Mouse (Mus musculus) stomach, embryonic 16.5 days (tissue): Measurements from ENCODE around the gene Rbm20. TPM values are rescaled to one million over a fixed set of nuclear protein-coding genes. Genes with fewer than 3 reads are reported as not detected.

Experiments used
- ATAC-seq: fragments of 200-750 bp; cut with Nextera tagmentation; 2 replicates; pipeline ENCODE4 v1.8.0; 2017; ENCODE audit warnings: moderate number of reproducible peaks, moderate TSS enrichment; ENCODE audit not compliant: insufficient read depth, low FRiP score
- H3K27ac ChIP-seq: fragments of 300-500 bp; sonication (generic); 2 replicates; pipeline ENCODE4 v1.5.1; 2014; ENCODE audit warnings: low read length
- H3K27me3 ChIP-seq: fragments of 300-500 bp; sonication (generic); 2 replicates; pipeline ENCODE4 v1.6.1; 2014; ENCODE audit warnings: low read length, control low read depth, mixed read lengths; ENCODE audit not compliant: control insufficient read depth, insufficient read depth
- H3K36me3 ChIP-seq: fragments of 300-500 bp; sonication (generic); 2 replicates; pipeline ENCODE4 v1.6.1; 2014; ENCODE audit warnings: low read length; ENCODE audit not compliant: control insufficient read depth, insufficient read depth
- H3K4me1 ChIP-seq: fragments of 300-500 bp; sonication (generic); 2 replicates; pipeline ENCODE4 v1.6.1; 2014; ENCODE audit warnings: low read length, control low read depth, mixed read lengths; ENCODE audit not compliant: control insufficient read depth, insufficient read depth
- H3K4me2 ChIP-seq: fragments of 300-500 bp; sonication (generic); 2 replicates; pipeline ENCODE4 v1.6.1; 2014; ENCODE audit warnings: low read depth, low read length, mixed read lengths
- H3K4me3 ChIP-seq: fragments of 300-500 bp; sonication (generic); replicated peaks from 2 replicates; pipeline ENCODE4 v1.5.1; 2014; ENCODE audit warnings: mild to moderate bottlenecking, low read length
- H3K9ac ChIP-seq: fragments of 300-500 bp; sonication (generic); 2 replicates; pipeline ENCODE4 v1.6.1; 2014; ENCODE audit warnings: low read length
- H3K9me3 ChIP-seq: fragments of 300-500 bp; sonication (generic); replicated peaks from 2 replicates; pipeline ENCODE4 v1.6.1; 2016; ENCODE audit warnings: low read length, control low read depth; ENCODE audit not compliant: control insufficient read depth
- WGBS: fragments of 180-500 bp; shearing (Covaris S2); extraction: QIAGEN DNeasy Blood & Tissue Kit; methylation state at CpG from one replicate; pipeline ENCODE4 v1.1.7; 2014; 5-methylcytosine and 5-hydroxymethylcytosine counted together
- polyA plus RNA-seq: library from polyadenylated mRNA; unstranded; fragments of >200 nt; fragmentation: Nextera tagmentation; extraction: Ambion mirVana; gene quantifications from 2 replicates; pipeline ENCODE4 v1.2.1, GENCODE M21; 2015

Gene Rbm20
- polyA plus RNA-seq, 1 experiment from 2014 or later: 1.4 TPM

DNA sequence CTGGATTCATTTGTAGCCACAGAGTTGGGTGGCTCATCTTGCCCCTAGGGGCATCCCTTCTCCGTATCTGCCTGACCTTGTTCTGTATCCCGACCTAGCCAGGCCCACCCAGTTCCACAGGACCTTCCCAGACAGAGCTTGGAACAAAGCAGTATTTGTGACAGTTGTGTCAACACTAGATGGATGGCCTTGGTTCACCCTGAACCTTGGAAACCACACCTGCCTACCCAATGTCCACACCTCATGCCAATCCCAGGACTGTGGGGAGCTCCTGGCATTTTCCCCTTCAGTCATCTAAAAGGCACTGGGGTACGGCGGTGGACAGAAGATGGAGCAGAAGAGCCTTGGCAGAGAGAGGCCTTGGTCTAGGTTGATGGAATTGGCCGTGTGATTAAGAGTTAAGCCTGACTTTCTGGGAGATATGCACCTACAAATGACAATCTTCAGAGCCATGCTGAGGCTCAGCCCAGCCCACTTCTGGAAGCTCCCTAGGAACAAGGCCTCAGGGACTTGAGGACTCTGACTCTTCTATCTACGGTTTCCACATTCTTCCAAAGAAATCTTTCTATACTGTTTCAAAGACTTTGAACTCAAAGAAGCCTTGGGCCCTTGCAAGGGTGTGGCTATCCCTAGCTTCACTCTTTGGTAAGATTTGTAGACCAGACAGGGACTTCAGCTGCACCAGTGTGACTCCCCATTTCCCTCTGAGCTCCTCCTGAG, 196.0 kb downstream of the Rbm20 start:
- no peak overlapping the region for H3K27ac ChIP-seq
- H3K4me1 ChIP-seq: no peaks in the 10 kb centered on the region; the same call in 1 of the 2 replicates
- WGBS: 80% methylated on average over 6 of the region's 6 CpGs
- no peak overlapping the region for H3K9ac ChIP-seq
- no peaks in the 10 kb centered on the region for H3K36me3 ChIP-seq
- no peaks in the 10 kb centered on the region for H3K9me3 ChIP-seq
- no peak overlapping the region for H3K4me3 ChIP-seq
- ATAC-seq: no peak
- H3K4me2 ChIP-seq: no peak overlapping the region
- H3K27me3 ChIP-seq: no peaks in the 10 kb centered on the region

DNA sequence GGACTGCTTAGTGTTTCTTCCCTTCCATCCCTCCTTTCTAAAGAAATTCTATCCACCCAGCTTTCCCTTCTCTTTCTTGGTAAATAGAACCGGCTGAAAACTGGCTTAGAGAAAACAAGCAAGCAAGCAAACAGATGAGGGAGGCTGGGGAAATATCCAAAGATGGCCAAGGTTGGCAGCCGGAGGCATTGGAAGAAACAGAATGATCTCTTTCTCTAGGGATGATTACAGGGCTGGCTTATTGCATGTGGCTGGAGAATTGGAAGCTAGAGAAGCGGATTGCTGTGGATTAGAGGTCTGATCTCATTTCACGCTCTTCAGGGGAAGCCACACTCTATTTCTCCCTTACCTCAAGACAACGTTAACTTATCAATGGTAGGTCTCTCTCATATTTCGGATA, 198.1 kb downstream of the Rbm20 start:
- Histone ChIP-seq H3K4me2 (no peak overlapping the region), H3K9ac (no peak overlapping the region), H3K27me3 (no peaks in the 10 kb centered on the region), H3K4me3 (no peak overlapping the region), H3K4me1 (no peaks in the 10 kb centered on the region; the same call in 1 of the 2 replicates), H3K9me3 (no peaks in the 10 kb centered on the region), H3K27ac (no peak overlapping the region), H3K36me3 (no peaks in the 10 kb centered on the region)
- ATAC-seq: no peak
- 79% methylated on average over 6 of the region's 6 CpGs for WGBS

DNA sequence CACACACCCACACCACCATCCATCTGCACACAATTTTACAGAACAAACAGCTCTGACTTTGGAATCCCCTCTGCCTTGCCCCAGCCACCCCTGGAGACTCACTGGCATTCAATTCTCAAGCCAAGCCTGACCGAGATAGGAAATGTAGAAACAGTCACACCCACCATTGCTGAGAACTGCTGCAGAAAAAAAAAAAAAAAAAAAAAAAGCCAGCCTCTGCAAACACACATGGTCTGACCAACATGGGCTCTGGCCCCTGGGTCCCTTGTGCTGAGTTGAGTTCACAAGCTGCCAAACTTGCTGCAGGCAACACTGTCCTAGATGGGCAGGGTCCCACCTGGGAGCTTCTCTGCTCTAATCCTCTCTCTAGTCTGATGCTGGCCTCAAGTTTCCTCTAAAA, 200.7 kb downstream of the Rbm20 start:
- no peaks in the 10 kb centered on the region for H3K4me1 ChIP-seq
- no peaks in the 10 kb centered on the region for H3K27me3 ChIP-seq
- no peak for ATAC-seq
- H3K4me3 ChIP-seq: no peak overlapping the region
- no peaks in the 10 kb centered on the region for H3K36me3 ChIP-seq
- 56% methylated on average over 1 of the region's 1 CpGs for WGBS
- H3K9ac ChIP-seq: no peak overlapping the region
- no peak overlapping the region for H3K4me2 ChIP-seq
- H3K27ac ChIP-seq: no peak overlapping the region
- H3K9me3 ChIP-seq: no peaks in the 10 kb centered on the region

DNA sequence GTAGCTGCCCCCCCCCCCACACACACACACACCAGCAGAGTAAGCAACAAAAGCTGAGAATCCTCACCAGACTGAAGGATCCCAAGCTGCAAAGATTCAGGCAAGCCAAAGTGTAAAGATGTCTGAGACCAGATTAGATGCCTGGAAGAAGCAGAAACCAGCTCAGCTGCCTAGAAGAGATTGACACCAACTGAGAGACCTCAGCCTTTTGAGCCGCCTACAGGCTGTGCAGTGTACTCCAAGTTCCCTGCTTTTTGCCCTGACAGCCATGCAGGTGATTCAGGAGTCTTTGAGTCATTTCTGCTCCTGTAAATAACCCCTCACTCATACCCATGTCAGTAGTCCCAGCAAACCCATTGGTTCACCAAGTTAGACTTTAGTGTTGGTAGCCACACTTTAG, 203.4 kb downstream of the Rbm20 start:
- Histone ChIP-seq H3K27ac (no peak overlapping the region), H3K4me3 (no peak overlapping the region), H3K36me3 (no peaks in the 10 kb centered on the region), H3K9ac (no peak overlapping the region), H3K4me2 (no peak overlapping the region), H3K4me1 (no peaks in the 10 kb centered on the region), H3K9me3 (no peaks in the 10 kb centered on the region), H3K27me3 (no peaks in the 10 kb centered on the region)
- WGBS: 76% methylated on average over 1 of the region's 1 CpGs
- no peak for ATAC-seq

DNA sequence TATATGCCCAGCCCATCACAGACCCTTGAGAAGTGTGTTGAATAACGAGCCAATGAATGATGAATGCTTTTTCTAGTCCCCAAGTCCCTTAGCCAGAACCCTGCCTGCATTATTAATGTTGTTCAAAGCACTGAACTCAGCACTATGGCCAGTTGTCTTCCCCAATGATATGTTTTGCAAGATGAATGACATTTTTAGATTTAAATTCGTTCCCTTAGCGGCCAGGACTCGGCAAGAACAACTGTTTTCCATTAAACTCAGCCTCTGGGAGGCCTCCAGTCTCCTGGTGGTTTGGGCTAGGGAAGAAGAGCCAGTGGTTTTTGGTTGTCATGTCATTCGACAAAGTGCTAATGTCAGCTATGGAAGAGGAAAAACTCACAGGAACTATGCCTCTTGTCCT, 204.7 kb downstream of the Rbm20 start:
- Histone ChIP-seq H3K27me3 (no peaks in the 10 kb centered on the region), H3K4me3 (no peak overlapping the region), H3K9me3 (no peaks in the 10 kb centered on the region), H3K36me3 (no peaks in the 10 kb centered on the region), H3K4me2 (no peak overlapping the region), H3K4me1 (no peaks in the 10 kb centered on the region), H3K27ac (no peak overlapping the region), H3K9ac (no peak overlapping the region)
- ATAC-seq: no peak
- WGBS: 61% methylated on average over 5 of the region's 5 CpGs

DNA sequence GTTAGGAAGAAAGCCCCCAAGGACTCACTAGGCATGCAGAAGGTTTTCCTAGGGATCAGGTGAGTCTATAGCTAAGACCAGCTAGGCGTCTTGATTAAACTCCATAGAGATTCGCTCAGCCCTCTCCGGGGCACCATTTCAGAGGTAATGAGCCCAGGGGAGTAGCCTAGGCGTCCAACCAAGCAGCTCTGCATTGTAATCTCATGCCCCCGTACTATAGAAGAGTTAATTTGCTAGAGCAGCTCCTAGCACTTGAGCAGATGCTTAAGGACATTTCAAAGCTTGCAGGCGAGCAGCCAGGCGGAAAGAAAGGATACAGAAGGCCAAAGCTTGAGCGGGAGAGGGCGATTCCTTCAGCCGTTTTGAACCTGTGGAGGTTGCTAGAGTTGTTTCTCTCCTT, 208.3 kb downstream of the Rbm20 start:
- H3K4me2 ChIP-seq: no peak overlapping the region
- H3K9me3 ChIP-seq: no peaks in the 10 kb centered on the region
- 78% methylated on average over 10 of the region's 10 CpGs for WGBS
- H3K27ac ChIP-seq: no peak overlapping the region
- ATAC-seq: no peak
- no peaks in the 10 kb centered on the region for H3K36me3 ChIP-seq
- H3K4me3 ChIP-seq: no peak overlapping the region
- H3K27me3 ChIP-seq: no peaks in the 10 kb centered on the region
- no peaks in the 10 kb centered on the region for H3K4me1 ChIP-seq
- no peak overlapping the region for H3K9ac ChIP-seq

DNA sequence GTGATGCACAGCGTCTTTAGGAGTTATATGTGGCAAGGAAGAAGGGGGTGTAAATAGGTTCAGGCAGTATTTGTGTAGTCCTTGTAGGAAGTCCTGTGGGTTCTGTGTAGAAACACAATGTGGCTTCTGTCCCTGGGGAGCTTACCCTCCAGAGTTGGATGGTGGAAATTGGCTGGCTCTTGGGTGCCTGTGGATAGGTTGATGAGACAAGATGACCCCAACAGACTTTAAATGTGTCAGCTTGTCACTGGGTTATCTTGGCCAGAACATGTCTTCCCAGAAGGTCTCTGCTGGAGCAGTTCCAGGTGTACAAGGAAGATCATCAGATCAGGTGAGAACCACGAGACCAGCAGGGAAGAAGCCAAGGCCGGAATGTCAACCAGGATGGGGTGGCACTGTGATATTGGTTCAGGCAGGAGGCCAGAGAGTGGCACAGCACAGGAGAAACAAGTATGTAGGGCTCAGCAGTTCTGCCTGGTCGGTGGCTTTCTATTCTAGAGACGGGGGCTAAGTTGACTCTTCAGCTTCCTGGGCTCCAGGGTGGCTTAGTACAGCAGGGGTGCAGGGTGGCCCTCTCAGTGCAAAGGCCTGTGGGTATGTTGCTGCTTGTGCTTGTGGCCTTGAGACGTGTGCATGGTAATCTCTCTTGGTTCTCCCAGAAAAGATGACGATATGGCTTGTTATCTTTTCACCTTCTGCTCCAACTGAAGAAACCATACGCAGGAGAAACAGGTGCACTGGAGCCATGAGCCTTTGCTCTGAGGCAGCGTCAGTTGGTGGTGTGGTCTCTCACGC, 209.7 kb downstream of the Rbm20 start:
- Histone ChIP-seq H3K36me3 (no peaks in the 10 kb centered on the region), H3K4me3 (no peak overlapping the region), H3K27me3 (no peaks in the 10 kb centered on the region), H3K4me1 (peaks cover 11% of the 10 kb centered on the region), H3K27ac (no peak overlapping the region), H3K9ac (no peak overlapping the region), H3K4me2 (no peak overlapping the region), H3K9me3 (no peaks in the 10 kb centered on the region)
- WGBS: 78% methylated on average over 10 of the region's 10 CpGs
- ATAC-seq: no peak

DNA sequence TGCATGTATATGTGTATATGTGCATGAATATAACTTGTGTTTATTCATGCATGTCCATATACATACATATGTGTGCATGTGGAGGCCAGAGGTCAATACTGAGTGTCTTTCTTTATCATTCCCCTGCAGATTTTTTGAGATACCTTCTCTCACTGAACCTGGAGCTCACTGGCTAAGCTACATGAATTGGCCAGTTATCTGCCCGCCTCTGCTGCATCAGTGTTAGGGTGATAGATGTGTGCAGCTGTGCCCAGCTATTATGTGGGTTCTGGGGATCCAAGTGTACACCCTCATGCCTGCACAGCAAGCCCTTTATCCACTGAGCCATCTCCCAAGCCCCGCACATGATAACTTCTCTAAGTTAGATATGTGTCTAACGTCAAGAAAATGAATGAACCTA, 210.7 kb downstream of the Rbm20 start:
- peaks cover 21% of the 10 kb centered on the region for H3K4me1 ChIP-seq
- WGBS: 81% methylated on average over 3 of the region's 3 CpGs
- ATAC-seq: no peak
- H3K36me3 ChIP-seq: no peaks in the 10 kb centered on the region
- H3K9me3 ChIP-seq: no peaks in the 10 kb centered on the region
- H3K4me2 ChIP-seq: no peak overlapping the region
- no peaks in the 10 kb centered on the region for H3K27me3 ChIP-seq
- no peak overlapping the region for H3K27ac ChIP-seq
- no peak overlapping the region for H3K4me3 ChIP-seq
- H3K9ac ChIP-seq: no peak overlapping the region

DNA sequence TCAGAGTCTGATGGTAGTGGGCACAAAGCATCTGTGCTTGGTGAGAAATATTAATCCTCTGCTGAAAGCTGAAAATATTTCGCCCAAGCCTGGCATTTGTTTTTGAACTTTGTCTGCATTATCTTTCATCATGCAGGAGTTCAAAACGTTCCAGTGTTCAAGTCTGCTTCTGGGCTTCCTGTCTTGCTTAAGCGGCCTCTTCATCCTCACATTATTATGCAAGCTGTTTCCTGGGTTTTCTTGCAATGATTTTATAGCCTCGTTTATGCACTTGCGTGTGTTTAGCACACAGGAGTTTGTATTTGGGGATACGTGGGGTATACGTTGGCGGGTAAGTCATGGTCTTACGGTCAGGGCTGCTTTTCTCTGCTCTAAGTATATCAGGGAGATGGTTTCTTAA, 211.2 kb downstream of the Rbm20 start:
- H3K4me1 ChIP-seq: peaks cover 26% of the 10 kb centered on the region
- H3K27me3 ChIP-seq: no peaks in the 10 kb centered on the region
- H3K27ac ChIP-seq: no peak overlapping the region
- H3K9me3 ChIP-seq: no peaks in the 10 kb centered on the region
- no peak overlapping the region for H3K4me2 ChIP-seq
- 78% methylated on average over 9 of the region's 9 CpGs for WGBS
- H3K36me3 ChIP-seq: no peaks in the 10 kb centered on the region
- H3K4me3 ChIP-seq: no peak overlapping the region
- no peak overlapping the region for H3K9ac ChIP-seq
- no peak for ATAC-seq
